Mouse (Mus musculus): ENCODE measurements at regions not wholly inside any gene's neighbourhood (a gene's known extent, or its start where the extent isn't known, plus 50 kb on each side); places are given as distances from the start of the nearest gene placed in this dataset.

DNA sequence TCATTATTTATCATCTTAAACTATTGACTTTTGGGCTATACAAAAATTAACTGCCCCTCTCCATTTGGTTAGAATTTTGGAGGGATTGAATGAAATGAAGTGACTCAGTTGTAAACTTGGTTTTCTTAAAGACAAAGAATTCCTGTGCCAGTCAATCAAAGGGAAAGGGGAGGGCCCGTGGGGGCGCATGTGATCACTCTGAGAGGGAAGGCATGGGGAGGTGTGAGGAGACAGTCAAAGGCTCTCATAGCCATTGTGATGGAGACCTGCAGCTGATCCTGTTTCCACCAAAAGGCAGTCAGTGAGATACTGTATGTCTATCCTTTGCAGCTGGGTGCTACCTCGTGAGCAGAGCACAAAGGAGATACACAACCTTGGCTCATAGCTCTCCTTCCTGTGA lies 156.6 kb upstream of the Slc24a2 start:
- DNase-seq (ENCODE audit: low read depth, low spot score), result no peak

DNA sequence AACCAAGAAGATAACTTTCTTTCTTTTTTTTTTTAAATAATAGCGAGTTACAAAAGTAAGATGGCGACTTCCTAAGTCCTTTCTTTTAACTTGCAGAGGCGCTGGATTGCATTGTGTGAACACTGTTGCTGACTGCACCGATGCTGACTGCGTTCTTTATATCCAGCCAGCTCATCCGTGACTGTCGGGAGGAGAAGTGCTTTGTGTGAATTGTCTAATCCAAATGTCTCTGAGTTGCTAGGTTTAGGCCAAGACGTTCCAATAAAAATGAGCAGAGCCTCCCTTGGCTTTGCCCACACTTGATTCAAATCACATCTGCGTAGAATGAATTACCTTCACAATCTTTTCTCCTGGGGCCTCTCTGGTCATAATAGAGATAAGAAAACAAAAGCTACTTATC lies 156.0 kb upstream of the Slc24a2 start:
- no peak for DNase-seq (ENCODE audit: low read depth, low spot score)

DNA sequence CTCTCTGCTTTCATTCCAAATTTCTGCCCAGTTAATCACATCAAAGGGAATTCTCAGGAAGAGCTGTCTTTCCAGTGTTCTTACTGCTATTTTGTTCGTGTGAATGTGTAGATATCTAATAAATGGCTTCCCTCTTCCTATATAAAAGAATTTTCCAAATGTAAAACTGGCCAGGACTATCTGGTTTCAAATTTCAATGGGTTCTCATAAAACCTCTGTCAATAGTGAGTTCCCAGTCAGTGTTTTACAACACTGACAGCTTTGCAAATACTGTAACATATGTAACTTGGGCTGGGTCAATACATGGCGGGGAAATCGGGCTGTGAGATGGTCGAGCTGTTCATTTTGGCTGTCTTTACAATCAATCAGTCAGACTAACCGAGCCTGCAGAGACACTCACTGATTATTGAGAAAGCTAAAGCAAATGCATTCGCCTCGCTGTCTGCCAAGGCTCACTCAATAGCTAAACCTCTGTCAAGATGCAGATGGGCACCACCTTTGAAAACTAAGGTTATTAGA lies 155.0 kb upstream of the Slc24a2 start:
- DNase-seq (ENCODE audit: low read depth, low spot score), result no peak

DNA sequence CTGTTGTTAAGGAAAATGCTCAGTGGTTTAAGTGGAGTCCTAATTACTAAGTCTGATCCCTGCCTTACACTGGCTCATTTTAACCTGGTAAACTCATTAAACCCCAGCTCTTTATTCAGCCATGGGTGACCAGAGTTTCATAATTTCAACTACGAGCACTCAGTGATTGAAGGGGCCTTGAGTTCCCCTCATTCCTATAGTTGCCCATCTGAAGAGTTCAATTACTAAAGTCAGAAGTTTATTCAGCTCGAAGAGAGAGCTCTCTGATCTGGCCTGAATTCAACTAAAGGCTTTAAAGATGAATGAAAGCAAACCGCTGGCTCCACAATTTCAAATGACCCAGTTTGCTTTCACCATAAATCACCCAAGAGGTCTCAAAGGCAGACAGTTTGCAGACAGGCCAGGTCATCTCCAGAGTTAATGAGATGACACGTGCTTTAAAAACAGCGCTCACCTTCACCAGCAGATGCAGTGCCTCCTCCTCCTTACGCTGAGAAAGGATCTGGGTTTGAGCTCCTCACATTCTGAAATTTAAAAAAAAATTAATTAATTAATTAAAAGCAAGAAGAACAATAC lies 154.3 kb upstream of the Slc24a2 start:
- DNase-seq (ENCODE audit: low read depth, low spot score), result no peak

DNA sequence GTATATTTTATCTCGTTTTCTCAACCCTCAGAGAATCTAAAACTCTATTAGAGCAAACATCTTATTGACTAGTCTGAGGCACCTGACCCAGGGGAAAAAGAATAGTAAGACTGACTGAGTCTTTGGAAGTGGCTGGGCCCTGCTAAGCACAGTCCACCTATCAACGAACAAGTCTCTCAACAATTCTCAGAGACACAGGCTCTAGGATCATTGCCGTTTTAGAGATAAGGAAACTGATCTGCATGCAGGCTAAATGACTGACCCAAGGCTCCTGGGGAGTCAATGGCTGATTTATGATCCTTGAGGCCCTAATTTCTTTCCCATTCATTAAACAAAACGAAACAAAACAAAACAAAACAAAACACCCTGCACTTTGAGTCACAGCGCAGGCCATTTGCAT lies 150.4 kb upstream of the Slc24a2 start:
- no peak for DNase-seq (ENCODE audit: low read depth, low spot score)

DNA sequence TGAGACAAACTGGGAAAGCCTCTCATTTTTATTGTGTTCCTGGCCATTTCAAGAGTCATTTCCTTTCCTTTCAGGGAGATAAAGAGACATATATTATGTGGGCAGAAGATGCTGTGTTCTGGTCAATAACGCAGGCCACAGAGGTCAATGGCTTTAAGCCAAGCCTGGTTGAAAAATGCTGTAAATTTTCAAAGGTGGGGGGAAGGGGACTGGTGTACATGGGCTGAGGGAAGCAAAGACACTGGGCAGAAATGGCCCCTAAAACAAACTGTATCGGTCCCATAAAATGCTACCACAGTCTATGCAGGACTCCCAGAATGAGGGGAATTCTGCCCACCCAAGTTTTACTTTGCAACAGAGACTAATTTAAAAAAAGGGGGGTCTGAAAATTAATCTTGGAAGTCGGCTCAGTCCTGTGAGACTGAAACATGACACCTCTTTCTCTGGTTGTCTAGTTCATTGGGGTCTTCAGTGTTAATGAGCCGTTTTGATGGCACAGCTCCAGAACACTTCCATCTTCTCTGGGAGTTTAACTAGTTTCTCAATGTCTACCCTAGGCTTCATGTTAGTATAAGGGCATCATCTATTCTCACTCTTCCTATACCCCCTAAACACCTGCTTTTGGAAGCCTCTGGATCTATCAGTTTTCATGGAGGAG lies 149.4 kb upstream of the Slc24a2 start:
- no peak for DNase-seq (ENCODE audit: low read depth, low spot score)

DNA sequence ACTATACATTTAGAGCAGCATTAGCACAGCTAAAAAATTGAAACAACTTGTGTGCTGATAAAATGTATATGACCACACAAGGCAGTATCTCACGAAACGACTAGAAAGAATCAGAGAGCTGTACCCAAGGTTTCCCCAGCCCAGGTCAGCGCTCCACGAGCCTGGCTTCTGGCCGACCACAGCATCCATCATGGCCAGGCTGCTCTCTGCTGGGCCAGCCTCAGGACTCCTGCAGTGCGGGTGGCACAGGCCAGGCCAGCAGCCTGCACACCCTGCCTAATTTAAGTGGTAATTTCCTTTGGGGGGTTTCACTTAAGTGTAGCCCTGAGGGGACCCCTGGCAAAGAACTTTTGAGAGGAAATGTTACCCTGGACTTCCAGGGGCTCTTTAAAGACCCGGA lies 141.7 kb upstream of the Slc24a2 start:
- no peak for DNase-seq (ENCODE audit: low read depth, low spot score)

DNA sequence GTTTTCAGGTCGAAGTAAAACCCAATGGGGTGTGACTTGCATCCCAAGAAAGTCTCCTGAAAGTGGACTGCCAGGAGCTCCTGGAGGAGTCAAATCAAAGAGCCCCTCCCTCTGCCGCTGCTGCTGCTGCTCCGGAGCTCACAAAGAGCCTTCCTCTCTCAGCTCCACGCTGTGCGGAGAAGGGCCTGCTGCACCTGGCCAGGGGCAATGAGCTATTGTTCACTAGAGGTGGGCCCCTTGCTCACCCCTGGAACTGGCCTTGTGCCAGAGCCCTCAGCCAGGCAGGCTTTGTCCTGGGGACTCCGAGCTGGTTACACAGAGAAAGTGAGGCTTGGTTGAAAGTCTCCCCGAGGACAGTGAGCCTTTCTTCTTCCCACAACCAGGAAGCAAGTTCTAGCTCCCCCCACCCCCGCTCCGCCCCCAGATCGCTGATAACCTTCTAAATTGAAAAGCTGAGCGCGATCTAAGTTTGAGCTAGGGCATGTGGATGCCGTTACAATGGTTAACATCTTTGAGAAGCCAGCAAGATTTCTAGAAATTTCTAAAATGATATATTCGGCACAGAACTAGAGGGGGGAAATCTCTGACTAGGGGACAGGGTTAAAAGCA lies 139.5 kb upstream of the Slc24a2 start:
- no peak for DNase-seq (ENCODE audit: low read depth, low spot score)

DNA sequence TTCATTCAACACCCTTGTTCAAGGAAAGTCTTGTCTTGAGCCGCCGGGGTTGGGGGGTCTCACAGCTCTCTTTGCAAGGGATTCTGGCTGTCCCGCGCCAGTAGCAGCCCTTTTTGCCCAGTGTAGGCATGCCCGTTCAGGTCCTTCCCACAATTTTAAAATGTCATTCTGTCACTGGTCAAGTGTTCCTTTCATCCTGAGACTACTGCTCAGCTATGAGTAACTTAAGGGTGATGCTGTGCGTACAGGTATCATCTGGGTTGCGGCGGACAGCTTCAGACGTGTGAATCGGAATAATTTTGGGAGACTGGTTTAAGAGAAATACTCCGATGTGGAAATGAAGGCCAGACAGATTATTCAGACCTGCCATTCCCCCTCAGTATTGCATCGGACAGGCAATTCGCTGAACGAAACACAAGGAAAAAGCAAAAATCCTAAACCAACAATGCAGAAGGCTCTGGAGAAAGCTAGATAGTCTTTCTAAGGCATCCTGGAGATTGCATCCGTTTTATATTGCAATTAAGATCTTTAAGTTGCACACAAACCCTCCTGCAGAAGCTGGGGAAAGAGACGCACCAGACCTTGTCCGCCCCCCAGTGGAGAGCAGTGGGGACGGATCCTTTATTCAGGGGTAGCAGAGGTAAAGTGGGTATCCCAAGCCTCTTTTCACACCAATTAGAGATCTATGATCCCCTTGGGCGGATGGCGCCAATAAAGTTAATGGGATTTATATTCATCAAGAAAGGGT lies 138.3 kb upstream of the Slc24a2 start:
- DNase-seq (ENCODE audit: low read depth, low spot score), result peak; percentile 61

DNA sequence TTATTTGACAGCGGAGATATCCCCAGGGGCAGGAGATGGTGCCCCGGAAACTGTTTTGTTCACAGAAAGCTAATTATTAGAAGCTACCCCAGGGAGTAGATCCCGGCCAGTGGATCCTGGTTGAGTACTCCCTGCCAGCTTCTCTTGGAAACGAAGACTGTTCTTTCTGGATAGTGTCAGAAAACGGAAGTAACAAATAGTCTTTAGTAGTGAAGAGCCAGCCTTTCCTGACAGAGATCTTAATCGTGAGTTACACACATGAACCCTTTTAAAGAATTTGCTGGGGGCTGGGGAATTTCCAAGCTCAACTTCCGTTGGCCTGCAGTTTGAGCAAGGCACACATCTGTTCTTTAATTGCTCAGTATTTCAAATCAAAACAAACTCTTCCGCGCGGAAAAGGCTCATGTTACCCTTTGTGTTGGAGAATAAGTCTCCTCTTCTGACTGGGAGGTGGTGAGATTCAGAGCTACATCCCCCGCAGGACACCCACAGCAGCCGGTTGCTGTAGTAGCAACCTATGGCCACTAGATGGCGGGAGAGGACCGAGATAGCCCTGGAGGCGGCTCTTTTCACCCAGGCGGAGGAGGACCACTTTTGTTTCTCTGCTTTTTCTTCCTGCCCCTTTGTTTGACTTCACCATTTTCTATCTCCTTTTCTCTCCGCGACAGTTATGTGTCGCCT lies 137.6 kb upstream of the Slc24a2 start:
- peak; percentile 82 for DNase-seq (ENCODE audit: low read depth, low spot score)

DNA sequence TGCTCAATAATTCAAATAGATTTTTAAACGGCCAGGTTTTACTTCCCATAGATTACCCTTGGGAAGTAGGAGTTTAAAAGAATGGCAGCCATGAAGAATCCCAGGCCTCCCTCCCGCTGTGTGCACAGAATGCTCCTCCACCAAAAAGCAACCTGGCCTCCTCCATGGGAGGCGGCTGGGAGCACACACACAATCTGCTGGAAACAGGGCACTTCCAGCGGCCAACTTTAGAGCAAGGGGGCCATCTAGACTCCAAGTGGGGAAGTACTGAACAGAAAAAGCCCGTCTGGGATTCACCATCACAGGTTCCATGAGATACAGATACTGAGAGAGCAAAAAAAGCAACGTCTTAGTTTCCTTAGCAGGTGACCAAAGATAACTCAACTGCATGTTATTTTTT lies 131.9 kb upstream of the Slc24a2 start:
- peak; percentile 11 for DNase-seq (ENCODE audit: low read depth, low spot score)

DNA sequence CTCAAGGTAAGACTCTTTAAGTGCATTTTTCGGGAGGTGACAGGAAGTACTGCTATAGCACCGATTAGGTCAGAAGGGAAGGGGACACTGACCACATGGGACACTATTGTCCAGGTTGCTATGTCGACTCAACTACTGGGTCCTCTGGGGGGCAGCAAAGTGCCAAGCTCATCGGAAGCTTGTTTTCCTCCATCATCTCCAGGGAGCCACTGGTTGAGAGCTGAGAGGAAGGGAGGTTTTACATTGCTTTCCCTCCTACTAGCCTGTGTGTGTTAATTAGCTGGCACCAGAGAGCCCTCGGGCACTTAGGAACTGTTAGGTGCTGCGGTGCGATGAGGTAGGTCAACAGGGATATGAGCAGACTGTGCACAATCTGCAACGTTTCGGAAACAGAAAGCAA lies 129.2 kb upstream of the Slc24a2 start:
- peak; percentile 20 for DNase-seq (ENCODE audit: low read depth, low spot score)

DNA sequence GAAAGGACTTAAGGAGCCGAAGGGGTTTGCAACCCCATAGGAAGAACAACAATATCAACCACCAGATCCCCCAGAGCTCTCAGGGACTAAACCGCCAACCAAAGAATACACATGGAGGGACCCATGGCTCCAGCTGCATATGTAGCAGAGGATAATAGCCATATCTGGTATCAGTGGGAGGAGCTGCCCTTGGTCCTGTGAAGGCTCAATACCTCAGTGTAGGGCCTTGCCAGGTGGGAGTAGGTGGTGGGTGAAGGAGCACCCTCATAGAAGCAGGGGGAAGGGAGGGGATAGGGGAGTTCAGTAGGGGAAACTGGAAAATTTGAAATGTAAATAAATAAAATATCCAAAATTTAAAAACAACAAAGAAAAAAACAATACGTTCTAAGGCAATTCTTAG lies 128.7 kb upstream of the Slc24a2 start:
- no peak for DNase-seq (ENCODE audit: low read depth, low spot score)

DNA sequence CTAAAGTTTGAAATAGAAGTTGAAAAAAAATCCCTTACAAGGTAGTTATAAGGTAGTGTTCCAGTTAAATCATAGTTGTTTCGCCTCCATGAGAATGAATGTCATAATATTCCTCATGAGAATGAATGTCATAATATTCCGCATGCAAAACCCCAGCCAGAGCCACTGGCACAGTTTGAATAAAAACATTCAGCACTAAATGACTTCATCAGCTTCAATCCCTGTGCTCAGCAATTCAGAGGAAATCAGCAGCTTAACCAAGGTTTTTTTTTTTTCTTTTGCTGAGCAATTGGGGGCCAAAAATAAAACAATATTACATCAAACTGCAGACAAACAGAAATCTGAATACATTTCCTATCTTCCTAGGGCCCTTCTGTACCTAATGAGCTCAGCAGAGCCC lies 102.7 kb upstream of the Slc24a2 start:
- no peak for DNase-seq (ENCODE audit: low read depth, low spot score)

DNA sequence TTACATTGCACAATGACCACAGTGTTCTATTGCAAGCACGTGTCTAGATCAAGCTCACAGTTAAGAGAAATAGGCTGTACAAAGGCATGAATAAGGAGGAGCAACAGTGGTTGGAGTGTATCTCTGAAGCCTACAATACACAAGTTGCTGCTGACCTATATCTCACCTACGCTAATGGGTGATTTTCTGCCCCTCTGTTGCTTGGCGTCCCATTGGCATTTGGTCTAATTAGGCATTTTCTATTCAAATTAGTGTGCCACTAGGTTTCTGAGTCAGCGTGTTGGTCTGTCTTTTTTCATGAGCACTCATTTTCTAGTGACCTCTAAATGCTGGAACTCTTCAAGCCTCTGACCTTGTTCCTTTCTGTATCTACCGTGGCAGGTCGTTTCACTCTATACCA lies 98.9 kb upstream of the Slc24a2 start:
- DNase-seq (ENCODE audit: low read depth, low spot score), result no peak

DNA sequence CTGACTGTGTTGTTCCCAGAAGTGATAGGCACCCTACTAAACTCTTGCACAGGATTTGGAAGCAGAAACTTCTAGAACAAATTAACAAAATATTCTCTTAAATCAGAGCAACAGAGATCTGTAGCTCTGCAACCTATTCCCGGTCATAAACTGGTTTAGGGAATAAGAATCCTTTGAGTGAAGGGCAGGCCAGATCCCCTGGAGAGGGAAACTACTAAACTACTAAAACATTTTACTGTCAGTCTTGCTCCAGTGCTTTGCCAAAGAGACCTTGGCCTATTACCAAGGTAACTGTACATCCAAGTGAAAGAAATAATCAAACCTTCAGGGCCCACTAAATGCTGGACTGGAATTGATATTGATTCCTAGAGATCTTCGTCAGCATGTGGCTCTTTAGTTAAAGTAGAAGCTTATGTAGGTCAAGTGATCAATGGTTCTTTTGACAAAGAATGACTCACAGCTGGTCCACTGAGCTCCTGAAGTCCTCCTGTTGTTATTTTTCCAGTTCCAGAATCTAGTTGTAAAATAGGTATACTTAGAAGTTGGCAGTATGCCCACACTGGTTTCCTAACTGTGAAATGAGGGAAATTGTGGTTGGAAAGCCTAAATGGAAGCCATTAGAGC lies 91.6 kb upstream of the Slc24a2 start:
- DNase-seq (ENCODE audit: low read depth, low spot score), result no peak

DNA sequence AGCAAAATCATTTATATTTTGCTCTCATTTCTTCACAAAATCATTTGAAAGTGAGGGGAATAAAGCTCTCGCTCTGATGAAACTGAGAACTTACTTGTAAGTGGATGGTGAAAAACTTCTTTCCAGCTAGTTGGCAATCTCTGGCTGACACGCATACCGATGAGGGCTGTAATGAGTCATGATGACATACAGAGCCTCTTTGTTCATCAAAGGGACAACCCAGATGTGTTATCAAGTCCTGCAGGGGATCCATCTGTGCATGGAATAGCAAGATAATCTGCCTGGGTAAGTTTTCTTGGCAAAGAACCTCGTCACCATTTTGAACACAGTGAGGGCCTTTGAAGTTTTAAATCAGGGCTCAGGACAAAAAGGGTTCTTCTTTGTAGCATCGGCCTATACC lies 67.9 kb upstream of the Slc24a2 start:
- DNase-seq (ENCODE audit: low read depth, low spot score), result peak; percentile 1

DNA sequence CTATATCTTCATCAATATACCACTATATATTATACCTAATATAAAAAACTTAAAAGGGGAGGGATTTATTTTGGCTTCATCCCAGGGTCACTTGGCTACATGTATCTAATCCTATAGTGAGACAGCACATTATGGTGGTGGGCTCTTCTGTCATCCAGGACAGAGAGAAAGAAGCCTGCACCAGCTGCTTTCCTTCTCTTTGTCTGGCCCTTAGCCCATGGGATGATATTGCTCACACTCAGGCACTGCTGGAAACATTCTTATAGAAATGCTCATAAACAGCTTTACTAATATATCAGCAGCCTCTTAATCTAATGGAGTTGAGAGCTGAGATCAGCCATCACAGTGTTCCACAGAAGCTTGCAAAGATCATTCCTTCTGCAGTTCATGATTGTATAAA lies 64.3 kb upstream of the Slc24a2 start:
- DNase-seq (ENCODE audit: low read depth, low spot score), result no peak

All from 3T3-L1 (cell line).